Mouse (Mus musculus) heart, postnatal 0 days (tissue): ENCODE measurements around the gene Spindoc.

Source experiments
- CTCF ChIP-seq: IDR thresholded peaks from 2 replicates; pipeline ENCODE4 v1.5.1; 2016; ENCODE audit warnings: antibody characterized with exemption, control low read depth, low read depth
- EP300 ChIP-seq: IDR thresholded peaks from 2 replicates; pipeline ENCODE4 v1.6.1; 2016; ENCODE audit warnings: antibody characterized with exemption, low read depth

- TF ChIP-seq CTCF (no peak), EP300 (no peak)
Observed at GRCm38 (mm10) chr19:7425398-7425775, 42.6 kb upstream of the Spindoc start.
